Mouse (Mus musculus) cortical plate, adult 2 months (tissue): ENCODE data around the gene Palmd. TPM values are rescaled to one million over a fixed set of nuclear protein-coding genes. Genes with fewer than 3 reads are reported as not detected.

Experiments
- H3K27ac ChIP-seq: fragments of 200-500 bp; 2 replicates; pipeline ENCODE4 v1.5.1; 2012; ENCODE audit warnings: low read length, control low read depth, inconsistent platforms; ENCODE audit not compliant: insufficient read depth
- H3K4me1 ChIP-seq: fragments of 200-500 bp; 2 replicates; pipeline ENCODE4 v1.6.1; 2011; ENCODE audit warnings: low read length; ENCODE audit not compliant: control insufficient read depth, insufficient read depth
- H3K4me3 ChIP-seq: fragments of 200-500 bp; 2 replicates; pipeline ENCODE4 v1.5.1; 2011; ENCODE audit warnings: mild to moderate bottlenecking, low read length, control low read depth; ENCODE audit not compliant: insufficient read depth
- CTCF ChIP-seq: fragments of 200-500 bp; IDR thresholded peaks from 2 replicates; pipeline ENCODE4 v1.5.1; 2011; ENCODE audit warnings: mild to moderate bottlenecking, control low read depth, low read length; ENCODE audit not compliant: insufficient read depth; ENCODE audit errors: extremely low read depth
- POLR2A ChIP-seq: fragments of 200-500 bp; IDR thresholded peaks from 2 replicates; pipeline ENCODE4 v1.6.1; 2011; ENCODE audit warnings: mild to moderate bottlenecking, low read length, control low read depth; ENCODE audit not compliant: insufficient read depth; ENCODE audit errors: extremely low read depth
- polyA plus RNA-seq: library from polyadenylated mRNA; depleted of rRNA; stranded (reverse); fragments of >200 nt; gene quantifications from 2 replicates; pipeline ENCODE4 v1.2.3, GENCODE M21; 2012; rRNA removed

Gene Palmd
- polyA plus RNA-seq, 1 experiment = 9.4 TPM

- Histone ChIP-seq H3K4me3 (no peak overlapping the region), H3K4me1 (no peaks in the 10 kb centered on the region), H3K27ac (no peak overlapping the region)
- TF ChIP-seq POLR2A (no peak), CTCF (no peak)
These were observed 83.8 kb downstream of the Palmd start for GRCm38 (mm10) chr3:116884941-116885340.

- TF ChIP-seq POLR2A = no peak
- TF ChIP-seq CTCF = no peak
- no peaks in the 10 kb centered on the region for H3K4me1 ChIP-seq
- no peak overlapping the region for H3K27ac ChIP-seq
- H3K4me3 ChIP-seq = no peak overlapping the region
These were observed 86.4 kb downstream of the Palmd start for GRCm38 (mm10) chr3:116882221-116882960.

- TF ChIP-seq POLR2A = no peak
- no peak for TF ChIP-seq CTCF
- Histone ChIP-seq H3K27ac (no peak overlapping the region), H3K4me3 (no peak overlapping the region), H3K4me1 (no peaks in the 10 kb centered on the region)
These were observed 98.4 kb downstream of the Palmd start for GRCm38 (mm10) chr3:116870372-116870771.

Other genes with a start within 250 kb of the Palmd start
- gene Agl, start 160.8 kb downstream of the Palmd start, polyA plus RNA-seq = 16.3 and 16.7 TPM in 2 replicates
- 1.1 and 1.7 TPM in 2 replicates for gene Frrs1, start 109.5 kb downstream of the Palmd start, polyA plus RNA-seq
- gene 4930455H04Rik, start 720 bp downstream of the Palmd start, polyA plus RNA-seq = not detected in 2 replicates